Mouse (Mus musculus) intestine, embryonic 16.5 days (tissue): ENCODE results near the gene Rnf41. TPM values are rescaled to one million over a fixed set of nuclear protein-coding genes. Genes with fewer than 3 reads are reported as not detected.

ENCODE experiments used
- ATAC-seq: fragments of 200-750 bp; cut with Nextera tagmentation; 2 replicates; pipeline ENCODE4 v1.8.0; 2017; ENCODE audit warnings: moderate TSS enrichment, moderate library complexity
- H3K27ac ChIP-seq: fragments of 300-500 bp; sonication (generic); 2 replicates; pipeline ENCODE4 v1.5.1; 2014; ENCODE audit warnings: mild to moderate bottlenecking, low read length
- H3K27me3 ChIP-seq: fragments of 300-500 bp; sonication (generic); replicated peaks from 2 replicates; pipeline ENCODE4 v1.6.1; 2014; ENCODE audit warnings: low read length, control low read depth, mixed read lengths; ENCODE audit not compliant: control insufficient read depth, insufficient read depth
- H3K36me3 ChIP-seq: fragments of 300-500 bp; sonication (generic); 2 replicates; pipeline ENCODE4 v1.6.1; 2014; ENCODE audit warnings: low read length, control low read depth; ENCODE audit not compliant: control insufficient read depth, insufficient read depth
- H3K4me1 ChIP-seq: fragments of 300-500 bp; sonication (generic); 2 replicates; pipeline ENCODE4 v1.6.1; 2014; ENCODE audit warnings: low read length, control low read depth, mixed read lengths; ENCODE audit not compliant: control insufficient read depth, insufficient read depth
- H3K4me2 ChIP-seq: fragments of 300-500 bp; sonication (generic); 2 replicates; pipeline ENCODE4 v1.6.1; 2014; ENCODE audit warnings: low read depth, low read length, control low read depth
- H3K4me3 ChIP-seq: fragments of 300-500 bp; sonication (generic); 2 replicates; pipeline ENCODE4 v1.5.1; 2014; ENCODE audit warnings: mild to moderate bottlenecking, low read length
- H3K9ac ChIP-seq: fragments of 300-500 bp; sonication (generic); 2 replicates; pipeline ENCODE4 v1.6.1; 2014; ENCODE audit warnings: low read depth, low read length
- H3K9me3 ChIP-seq: fragments of 300-500 bp; sonication (generic); 2 replicates; pipeline ENCODE4 v1.6.1; 2016; ENCODE audit warnings: low read length, control low read depth; ENCODE audit not compliant: control insufficient read depth
- WGBS: fragments of 180-500 bp; shearing (Covaris S2); extraction: QIAGEN DNeasy Blood & Tissue Kit; methylation state at CpG from one replicate; pipeline ENCODE4 v1.1.7; 2014; 5-methylcytosine and 5-hydroxymethylcytosine counted together
- polyA plus RNA-seq: library from polyadenylated mRNA; unstranded; fragments of >200 nt; fragmentation: Nextera tagmentation; extraction: Ambion mirVana; gene quantifications from 2 replicates; pipeline ENCODE4 v1.2.1, GENCODE M21; 2015

Gene Rnf41
- polyA plus RNA-seq, 1 experiment from 2014 or later = 43.2 TPM

GRCm38 (mm10) chr10:128474366-128474765, 62.9 kb downstream of the Rnf41 start:
- no peak for ATAC-seq

GRCm38 (mm10) chr10:128486370-128486769, 74.9 kb downstream of the Rnf41 start:
- 81% methylated on average over 7 of the region's 7 CpGs for WGBS
- no peak overlapping the region for H3K4me2 ChIP-seq
- H3K4me3 ChIP-seq = no peak overlapping the region
- peaks cover 49% of the 10 kb centered on the region for H3K36me3 ChIP-seq
- H3K4me1 ChIP-seq = peaks cover 14% of the 10 kb centered on the region
- H3K9ac ChIP-seq = no peak overlapping the region
- no peaks in the 10 kb centered on the region for H3K27me3 ChIP-seq
- no peak overlapping the region for H3K27ac ChIP-seq
- no peak for ATAC-seq
- H3K9me3 ChIP-seq = no peaks in the 10 kb centered on the region

More at GRCm38 (mm10) chr10:128474366-128474765, 62.9 kb downstream of the Rnf41 start:
- H3K4me3 ChIP-seq = no peak overlapping the region
- no peaks in the 10 kb centered on the region for H3K4me1 ChIP-seq
- H3K9me3 ChIP-seq = no peaks in the 10 kb centered on the region
- peaks cover 29% of the 10 kb centered on the region for H3K36me3 ChIP-seq
- no peak overlapping the region for H3K27ac ChIP-seq
- WGBS = 91% methylated on average over 12 of the region's 12 CpGs
- H3K4me2 ChIP-seq = no peak overlapping the region
- no peak overlapping the region for H3K9ac ChIP-seq
- no peaks in the 10 kb centered on the region for H3K27me3 ChIP-seq

- Histone ChIP-seq H3K4me3 (no peak overlapping the region), H3K27me3 (no peaks in the 10 kb centered on the region), H3K36me3 (peaks cover 39% of the 10 kb centered on the region), H3K9me3 (no peaks in the 10 kb centered on the region), H3K27ac (peak overlapping the region; percentile 14; the same call in 1 of the 2 replicates), H3K9ac (no peak overlapping the region), H3K4me1 (peaks cover 22% of the 10 kb centered on the region), H3K4me2 (no peak overlapping the region; the same call in 1 of the 2 replicates)
- no peak for ATAC-seq
- WGBS = 90% methylated on average over 22 of the region's 22 CpGs
Observed at GRCm38 (mm10) chr10:128487861-128488712, 76.6 kb downstream of the Rnf41 start.

GRCm38 (mm10) chr10:128488776-128489175, 77.3 kb downstream of the Rnf41 start:
- no peak for ATAC-seq
- Histone ChIP-seq H3K9me3 (no peaks in the 10 kb centered on the region), H3K9ac (no peak overlapping the region), H3K4me2 (no peak overlapping the region; the same call in 1 of the 2 replicates), H3K27ac (peak overlapping the region; percentile 14; the same call in 1 of the 2 replicates), H3K4me3 (no peak overlapping the region), H3K4me1 (peaks cover 22% of the 10 kb centered on the region), H3K36me3 (peaks cover 32% of the 10 kb centered on the region), H3K27me3 (no peaks in the 10 kb centered on the region)
- 68% methylated on average over 4 of the region's 4 CpGs for WGBS

GRCm38 (mm10) chr10:128489380-128489779, 77.9 kb downstream of the Rnf41 start:
- no peak overlapping the region for H3K4me3 ChIP-seq
- peak overlapping the region; percentile 27; the same call in 1 of the 2 replicates for H3K9ac ChIP-seq
- no peaks in the 10 kb centered on the region for H3K9me3 ChIP-seq
- peaks cover 26% of the 10 kb centered on the region for H3K36me3 ChIP-seq
- ATAC-seq = no peak
- peaks cover 22% of the 10 kb centered on the region for H3K4me1 ChIP-seq
- H3K4me2 ChIP-seq = no peak overlapping the region
- peak overlapping the region; percentile 98 for H3K27ac ChIP-seq
- no peaks in the 10 kb centered on the region for H3K27me3 ChIP-seq
- 49% methylated on average over 5 of the region's 5 CpGs for WGBS

GRCm38 (mm10) chr10:128489785-128490184, 78.3 kb downstream of the Rnf41 start:
- H3K27me3 ChIP-seq = no peaks in the 10 kb centered on the region
- H3K4me2 ChIP-seq = no peak overlapping the region
- H3K36me3 ChIP-seq = peaks cover 25% of the 10 kb centered on the region
- H3K4me1 ChIP-seq = peaks cover 25% of the 10 kb centered on the region
- ATAC-seq = no peak
- no peaks in the 10 kb centered on the region for H3K9me3 ChIP-seq
- H3K9ac ChIP-seq = peak overlapping the region; percentile 27; the same call in 1 of the 2 replicates
- H3K4me3 ChIP-seq = peak overlapping the region; percentile 9; the same call in 1 of the 2 replicates
- H3K27ac ChIP-seq = peak overlapping the region; percentile 98
- 40% methylated on average over 4 of the region's 4 CpGs for WGBS

GRCm38 (mm10) chr10:128490232-128490631, 78.8 kb downstream of the Rnf41 start:
- no peaks in the 10 kb centered on the region for H3K27me3 ChIP-seq
- H3K9me3 ChIP-seq = no peaks in the 10 kb centered on the region
- 0 out of 2 replicates have a peak overlapping the region, but pooled peaks have one; percentile 9 for H3K4me3 ChIP-seq
- H3K27ac ChIP-seq = peak overlapping the region; percentile 98
- H3K4me1 ChIP-seq = peaks cover 28% of the 10 kb centered on the region
- peaks cover 25% of the 10 kb centered on the region for H3K36me3 ChIP-seq
- no peak for ATAC-seq
- 35% methylated on average over 5 of the region's 5 CpGs for WGBS
- H3K9ac ChIP-seq = no peak overlapping the region; the same call in 1 of the 2 replicates
- no peak overlapping the region for H3K4me2 ChIP-seq

- peak overlapping the region; percentile 98 for H3K27ac ChIP-seq
- no peaks in the 10 kb centered on the region for H3K9me3 ChIP-seq
- peak overlapping the region; percentile 87 for H3K4me3 ChIP-seq
- ATAC-seq = no peak
- peak overlapping the region; percentile 95; the same call in 1 of the 2 replicates for H3K9ac ChIP-seq
- WGBS = 25% methylated on average over 5 of the region's 5 CpGs
- no peaks in the 10 kb centered on the region for H3K27me3 ChIP-seq
- H3K4me1 ChIP-seq = peaks cover 28% of the 10 kb centered on the region
- H3K4me2 ChIP-seq = peak overlapping the region; percentile 78
- peaks cover 21% of the 10 kb centered on the region for H3K36me3 ChIP-seq
Observed at GRCm38 (mm10) chr10:128490912-128491311, 79.5 kb downstream of the Rnf41 start.
